Mouse (Mus musculus): ENCODE measurements around the gene Acap3.

GRCm38 (mm10) chr4:155932031-155932430 lies 40.4 kb downstream of the Acap3 start:
- TF ChIP-seq CTCF (IDR thresholded peaks at IDR 0.05; ENCODE audit: extremely low read depth, insufficient read depth, insufficient read length, insufficient replicate concordance): no peak
- TF ChIP-seq POLR2A (IDR thresholded peaks at IDR 0.05; ENCODE audit: low read depth, low read length): no peak
